Mouse (Mus musculus) cortical plate, adult 2 months (tissue): ENCODE data around the gene Nos3.

Experiments used
- CTCF ChIP-seq: fragments of 200-500 bp; IDR thresholded peaks from 2 replicates; pipeline ENCODE4 v1.5.1; 2011; ENCODE audit warnings: mild to moderate bottlenecking, control low read depth, low read length; ENCODE audit not compliant: insufficient read depth; ENCODE audit errors: extremely low read depth
- POLR2A ChIP-seq: fragments of 200-500 bp; IDR thresholded peaks from 2 replicates; pipeline ENCODE4 v1.6.1; 2011; ENCODE audit warnings: mild to moderate bottlenecking, low read length, control low read depth; ENCODE audit not compliant: insufficient read depth; ENCODE audit errors: extremely low read depth

DNA sequence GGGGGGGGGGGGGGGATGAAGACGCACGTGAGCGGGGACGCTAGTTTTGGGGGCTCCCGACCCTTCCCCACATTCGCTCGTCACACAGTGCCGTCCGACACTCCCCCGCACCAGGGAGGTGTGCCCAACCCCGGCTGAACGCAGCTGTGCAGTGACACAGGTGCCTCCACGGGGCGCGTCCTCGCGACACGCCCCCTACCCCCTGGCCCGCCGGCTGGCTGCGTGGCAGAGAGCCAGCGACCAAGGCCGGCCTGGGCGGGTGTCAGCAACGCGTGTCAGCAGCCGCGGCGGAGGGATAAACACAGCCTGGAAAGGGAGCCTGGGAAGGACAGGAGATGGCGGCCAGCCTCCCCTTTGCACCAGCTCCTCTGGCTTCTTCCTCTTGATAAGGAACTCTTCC is 16.1 kb upstream of the Nos3 start:
- no peak for TF ChIP-seq CTCF
- TF ChIP-seq POLR2A, result no peak
